Mouse (Mus musculus) liver, adult 2 months (tissue): ENCODE measurements at regions not wholly inside any gene's neighbourhood (a gene's known extent, or its start where the extent isn't known, plus 50 kb on each side); places are given as distances from the start of the nearest gene placed in this dataset.

Source experiments
- CTCF ChIP-seq: fragments of 200-500 bp; IDR thresholded peaks from 2 replicates; pipeline ENCODE4 v1.5.1; 2011; ENCODE audit warnings: low read depth, low read length, control low read depth
- POLR2A ChIP-seq: fragments of 200-500 bp; IDR thresholded peaks from 2 replicates; pipeline ENCODE4 v1.6.1; 2011; ENCODE audit warnings: low read length, control low read depth; ENCODE audit not compliant: insufficient read depth; ENCODE audit errors: extremely low read depth

GRCm38 (mm10) chr14:67174929-67175328 is 1165.9 kb upstream of the Gulo start:
- TF ChIP-seq CTCF (no peak), POLR2A (no peak)
